Mouse (Mus musculus) frontal cortex, adult 2 months (tissue): ENCODE data around the gene Ttc28. TPM values are rescaled to one million over a fixed set of nuclear protein-coding genes. Genes with fewer than 3 reads are reported as not detected.

Experiments
- DNase-seq, 2 experiments: peaks; one replicate each; pipeline ENCODE4 v3.0.0; 2022; ENCODE audit warnings: low spot score in 1 of 2; ENCODE audit errors: extremely low spot score in 1 of 2
- polyA plus RNA-seq: library from polyadenylated mRNA; depleted of rRNA; stranded (reverse); fragments of >200 nt; gene quantifications from 2 replicates; pipeline ENCODE4 v1.2.3, GENCODE M21; 2012; rRNA removed

Gene Ttc28
- polyA plus RNA-seq, 1 experiment, result 7.3 TPM

DNA sequence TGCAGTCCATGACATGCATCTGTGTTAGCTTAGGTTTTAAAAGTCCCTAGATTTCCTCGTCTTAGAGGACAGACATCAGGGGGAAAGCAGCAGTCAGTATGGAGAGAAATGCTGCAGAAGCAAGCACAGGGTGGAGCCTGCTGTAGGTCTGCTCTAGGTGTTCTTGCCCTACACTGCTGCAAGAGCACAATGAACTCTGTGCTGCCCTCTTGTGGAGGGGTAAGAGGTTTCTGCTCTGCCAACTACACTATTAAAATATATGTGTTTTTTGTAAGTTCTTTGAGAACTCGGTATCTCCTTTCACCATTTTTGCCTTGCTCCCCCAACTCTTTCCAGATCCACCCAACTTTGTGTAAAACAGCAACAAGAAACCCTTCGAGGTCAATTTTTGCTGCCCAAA lies 425.1 kb downstream of the Ttc28 start:
- no peak for DNase-seq

DNA sequence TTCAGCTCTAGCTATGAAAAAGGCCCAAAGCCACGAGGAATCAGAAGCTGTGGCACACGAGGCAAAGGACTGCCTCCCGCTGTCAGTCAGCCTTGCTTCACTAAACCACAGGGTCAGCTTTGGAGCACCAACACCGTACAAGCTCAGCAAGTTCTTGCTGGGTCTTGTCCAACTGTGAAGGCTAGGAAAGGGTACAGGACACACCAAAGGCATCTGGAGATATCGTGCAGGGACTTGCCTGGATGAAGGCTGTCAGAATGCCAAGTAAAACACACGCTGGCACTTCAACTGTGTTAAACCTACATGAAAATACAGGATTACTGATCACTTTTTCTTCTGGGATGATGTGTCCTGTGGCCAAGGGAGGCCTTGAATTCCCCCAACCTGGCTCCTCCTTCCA lies 430.6 kb downstream of the Ttc28 start:
- DNase-seq, result no peak

DNA sequence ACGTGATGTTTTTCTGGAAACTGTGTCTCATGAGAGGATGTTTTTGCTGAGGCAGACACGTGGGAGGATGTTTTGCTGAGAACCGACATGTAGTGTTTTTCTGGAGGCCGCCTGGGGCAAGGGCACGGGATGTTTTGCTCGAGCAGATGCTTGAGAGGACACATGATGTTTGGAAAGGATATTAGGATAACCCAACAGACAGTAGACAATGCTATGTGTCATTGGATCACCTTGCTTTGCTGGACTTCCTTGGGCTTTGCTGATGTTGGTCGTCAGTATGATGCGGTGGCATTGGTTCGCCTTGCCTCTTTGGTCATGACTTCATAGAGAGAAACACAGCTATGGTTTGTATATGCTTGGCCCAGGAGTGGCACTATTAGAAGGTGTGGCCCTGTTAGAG lies 434.2 kb downstream of the Ttc28 start:
- DNase-seq, result no peak

DNA sequence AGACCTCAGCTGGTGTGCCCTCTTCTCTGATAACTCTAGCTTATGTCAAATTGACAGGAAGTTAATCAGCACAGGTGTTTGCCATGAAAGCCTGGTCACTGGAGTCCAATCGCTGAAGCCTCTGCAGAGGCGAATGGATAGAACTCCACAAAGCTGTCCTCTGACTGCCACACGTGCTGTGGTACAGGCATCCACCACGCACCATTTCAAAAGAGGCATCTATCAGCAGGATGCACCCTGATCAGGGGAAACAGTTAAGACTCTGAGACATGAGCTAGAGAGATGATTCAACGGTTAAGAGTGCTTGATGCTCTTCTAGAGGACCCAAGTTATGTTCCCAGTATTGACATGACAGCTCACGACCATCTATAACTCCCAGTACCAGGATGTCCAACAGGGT lies 435.5 kb downstream of the Ttc28 start:
- no peak for DNase-seq

DNA sequence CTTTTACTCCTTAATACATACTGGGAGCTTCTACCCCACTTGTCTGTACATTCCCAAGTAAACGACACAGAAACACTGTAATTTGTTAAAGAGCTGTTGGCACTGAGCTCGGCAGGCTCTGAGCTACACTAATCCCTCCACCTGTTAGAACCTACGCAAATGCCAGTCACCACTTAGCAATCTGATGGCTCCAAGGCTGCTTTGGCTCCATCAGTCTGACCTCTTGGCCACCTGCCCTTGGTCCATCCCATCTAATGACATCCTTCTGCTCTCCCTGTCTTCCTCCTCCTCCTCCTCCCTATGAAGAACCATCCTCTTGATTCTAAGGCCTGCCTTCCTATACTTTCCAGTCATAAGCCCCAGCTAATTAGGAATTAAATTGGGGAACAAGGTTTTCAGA lies 437.9 kb downstream of the Ttc28 start:
- no peak for DNase-seq

DNA sequence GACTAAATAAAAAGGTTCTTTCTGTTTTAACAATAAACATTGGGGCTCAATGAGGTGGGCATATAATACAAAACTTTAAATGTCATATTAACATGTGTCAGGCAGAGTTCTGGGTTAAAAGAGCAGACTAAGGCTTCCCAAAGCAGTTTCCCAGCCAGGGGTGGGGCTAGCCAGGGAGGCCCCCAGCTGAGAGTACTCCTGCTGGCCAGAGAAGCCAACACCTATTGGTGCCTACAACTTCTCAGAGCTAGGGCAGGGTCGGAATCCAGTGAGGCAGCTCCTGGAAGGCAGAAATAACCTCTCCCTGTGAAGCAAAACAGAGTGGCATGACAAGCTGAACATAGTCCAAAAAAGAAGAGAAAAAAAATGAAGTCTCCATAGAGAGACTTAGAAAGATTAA lies 439.3 kb downstream of the Ttc28 start:
- DNase-seq, result no peak

DNA sequence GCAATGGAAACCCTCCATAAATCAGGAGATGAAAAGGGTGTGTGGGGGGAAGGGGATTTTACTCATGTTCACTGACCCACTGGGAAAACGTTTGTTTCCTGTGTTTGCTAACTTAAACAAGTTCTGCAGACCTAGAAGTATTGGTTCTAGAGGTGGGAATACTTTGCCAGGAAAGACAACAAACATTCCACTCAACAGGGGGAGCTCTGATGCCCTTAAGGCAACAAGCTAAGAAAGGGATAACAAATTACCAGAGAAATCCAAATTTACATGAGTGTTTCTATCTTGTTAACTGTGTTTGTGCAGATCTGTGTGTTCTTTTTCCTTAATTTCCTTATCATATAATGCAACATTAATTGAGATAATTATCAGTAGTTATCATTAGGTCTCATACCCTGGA lies 446.2 kb downstream of the Ttc28 start:
- no peak for DNase-seq

DNA sequence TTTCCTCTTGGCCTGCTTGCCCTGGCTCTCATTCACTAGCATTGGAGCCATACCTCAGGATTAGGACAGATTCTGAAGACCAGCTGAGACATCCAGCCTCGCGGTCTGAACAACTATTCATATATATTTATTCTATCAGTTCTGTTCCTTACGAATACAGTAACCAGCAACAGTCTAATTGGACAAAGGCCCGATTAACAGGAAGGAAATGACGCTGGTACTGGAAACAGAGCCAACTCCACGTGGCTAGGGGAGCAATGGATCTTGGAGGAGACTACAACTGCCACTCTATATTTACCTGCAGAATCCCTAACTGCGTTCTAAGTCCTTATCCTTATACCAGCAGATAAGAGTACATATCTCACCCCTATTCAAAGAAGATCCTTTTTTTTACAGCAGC lies 447.8 kb downstream of the Ttc28 start:
- DNase-seq, result no peak

DNA sequence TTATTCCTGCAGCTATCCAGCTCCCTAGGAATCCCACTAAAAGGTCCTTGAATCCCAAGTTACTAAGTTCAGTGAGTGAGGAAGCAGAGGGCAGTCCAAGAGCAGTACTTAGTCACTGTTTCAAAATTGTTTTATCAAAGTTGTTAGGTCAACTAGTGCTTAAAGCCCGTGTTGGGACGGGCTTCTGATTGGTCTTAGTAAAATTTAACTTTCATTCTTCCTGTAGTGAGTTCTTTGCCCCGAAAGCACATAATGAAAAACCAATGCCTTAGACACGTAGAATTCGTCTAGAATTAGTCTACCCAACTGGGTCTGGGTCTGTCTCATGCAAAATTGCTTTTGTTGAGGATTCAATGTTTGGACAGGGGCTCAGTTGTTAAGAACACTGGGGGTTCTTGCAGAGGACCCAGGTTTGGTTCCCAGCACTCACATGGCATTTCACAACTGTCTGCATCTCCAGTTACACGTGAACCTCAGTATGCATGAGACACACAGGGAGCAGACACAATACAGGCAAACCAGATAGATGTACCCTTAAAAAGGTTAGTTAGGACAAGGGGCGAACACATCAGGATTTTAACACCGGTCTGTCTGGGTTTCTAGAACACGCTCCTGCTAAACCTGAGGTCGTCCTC lies 450.3 kb downstream of the Ttc28 start:
- DNase-seq, result no peak

DNA sequence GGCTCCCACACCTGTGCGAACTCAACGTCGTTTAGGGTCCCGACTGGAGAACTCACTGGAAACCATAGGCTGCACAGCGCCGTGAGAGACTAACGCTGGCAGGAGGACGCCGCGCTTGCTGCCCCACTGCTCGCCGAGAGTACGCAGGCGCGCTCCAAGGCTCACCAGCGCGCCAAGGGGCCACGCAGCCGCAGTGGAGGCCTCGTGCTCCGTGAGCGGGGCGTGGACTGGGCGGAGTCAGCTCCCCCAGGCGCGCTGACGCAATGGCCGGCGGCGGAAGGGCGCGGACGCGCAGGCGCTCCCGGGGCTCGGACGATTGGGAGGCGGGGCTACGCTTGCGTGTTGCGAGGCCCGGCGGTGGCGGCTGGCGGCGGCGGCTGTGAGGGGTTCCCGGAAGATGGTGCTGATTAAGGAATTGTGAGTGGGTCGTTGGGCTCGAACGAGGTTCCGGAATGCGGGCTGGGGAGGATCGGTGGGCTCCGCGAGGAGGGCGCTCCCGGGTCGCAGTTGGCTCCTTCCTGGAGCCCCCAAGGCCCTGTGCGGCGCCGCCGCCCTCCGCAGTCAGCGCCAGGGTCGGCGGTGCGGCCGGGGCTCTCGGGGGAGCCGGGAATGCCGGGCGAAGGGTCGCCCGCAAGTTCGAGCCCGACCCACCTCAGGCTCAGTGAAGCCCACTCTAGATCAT lies 451.0 kb downstream of the Ttc28 start, which contains the start of gene Pitpnb:
Pitpnb (plus strand) TSS at position 347 of the 682 bp plus-strand sequence.
- DNase-seq, result peak; percentile 91 to 98

DNA sequence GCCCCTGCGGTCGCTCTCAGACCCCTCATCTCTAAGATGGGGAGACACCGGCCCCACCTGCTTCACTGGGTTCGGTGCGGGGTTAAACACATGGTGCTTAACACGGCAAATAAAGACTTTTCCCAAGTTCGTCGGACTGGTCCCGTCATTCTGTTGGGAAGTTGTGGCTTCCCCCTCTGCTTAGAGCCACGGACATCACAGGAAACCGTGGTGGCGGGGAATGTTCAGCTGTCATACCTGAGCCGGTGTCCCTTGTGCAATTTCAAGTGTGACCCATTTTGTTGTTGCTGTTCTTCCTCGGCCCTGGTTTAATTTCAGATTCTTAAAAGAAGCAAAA lies 451.5 kb downstream of the Ttc28 start:
- DNase-seq, result no peak

DNA sequence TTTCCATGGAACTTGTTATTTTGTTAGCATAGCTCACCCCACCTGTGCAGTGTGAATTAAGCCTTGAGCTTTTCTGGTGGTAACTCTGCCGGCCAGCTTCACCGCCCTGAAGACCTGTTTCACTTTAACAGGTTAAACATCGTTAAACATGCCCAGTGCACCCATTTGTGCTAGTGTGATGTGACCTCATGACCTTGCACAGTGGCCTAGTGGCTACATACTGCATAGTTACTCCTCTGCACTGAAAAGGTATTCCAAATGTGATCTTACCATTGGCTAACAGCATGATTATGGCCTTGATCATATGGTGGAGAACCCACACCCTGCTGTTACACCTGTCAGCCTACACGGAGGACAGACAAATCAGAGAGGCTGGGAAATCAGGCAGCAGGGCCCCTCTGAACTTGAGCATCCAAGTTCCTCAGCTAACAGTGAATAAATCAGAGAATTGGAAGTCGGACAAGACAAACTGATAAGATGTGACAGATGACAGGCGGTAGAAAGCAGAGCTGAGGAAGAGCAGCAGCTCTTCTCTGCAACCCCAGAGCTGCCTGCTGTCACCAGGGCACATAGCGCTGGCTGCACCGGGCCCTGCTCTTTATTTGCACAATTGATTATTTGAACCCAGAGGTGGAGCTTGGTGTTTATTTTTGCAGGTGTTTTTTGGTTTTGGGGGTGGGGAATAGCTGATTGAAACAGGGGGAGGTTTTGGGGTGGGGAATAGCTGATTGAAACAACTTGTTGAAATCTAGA lies 456.5 kb downstream of the Ttc28 start:
- DNase-seq, result no peak

Other genes starting within 250 kb of the Ttc28 start
- gene Noc4l, start 226.4 kb upstream of the Ttc28 start, polyA plus RNA-seq, result 41.5 and 41.9 TPM in 2 replicates
- gene Ddx51, start 226.4 kb upstream of the Ttc28 start, polyA plus RNA-seq, result 17.9 and 23.1 TPM in 2 replicates
- gene Ep400, start 109.1 kb upstream of the Ttc28 start, polyA plus RNA-seq, result 31.8 and 37.4 TPM in 2 replicates
- gene Pus1, start 99.1 kb upstream of the Ttc28 start, polyA plus RNA-seq, result 20.7 and 21.0 TPM in 2 replicates
- 60.3 and 64.3 TPM in 2 replicates for gene Ulk1, start 69.7 kb upstream of the Ttc28 start, polyA plus RNA-seq
- gene Hscb, start 40.0 kb upstream of the Ttc28 start, polyA plus RNA-seq, result 17.2 and 18.0 TPM in 2 replicates
- 1.3 and 1.7 TPM in 2 replicates for gene Chek2, start 39.8 kb upstream of the Ttc28 start, polyA plus RNA-seq